Mouse (Mus musculus) limb, embryonic 11.5 days (tissue): ENCODE results near the gene Syce1. TPM values are rescaled to one million over a fixed set of nuclear protein-coding genes. Genes with fewer than 3 reads are reported as not detected.

Experiments
- ATAC-seq: fragments of 200-750 bp; cut with Nextera tagmentation; 2 replicates; pipeline ENCODE4 v1.8.0; 2017; ENCODE audit warnings: low read depth; ENCODE audit not compliant: insufficient number of reproducible peaks, low FRiP score, low TSS enrichment
- DNase-seq: peaks from one replicate; pipeline ENCODE4 v3.0.0-alpha.2; 2015; ENCODE audit warnings: low spot score
- H3K27ac ChIP-seq: fragments of 300-500 bp; sonication (generic); replicated peaks from 2 replicates; pipeline ENCODE4 v1.5.1; 2014; ENCODE audit warnings: low read depth, mild to moderate bottlenecking, low read length
- H3K27me3 ChIP-seq: fragments of 300-500 bp; sonication (generic); 2 replicates; pipeline ENCODE4 v1.6.1; 2014; ENCODE audit warnings: mild to moderate bottlenecking, low read length, mixed read lengths; ENCODE audit not compliant: control insufficient read depth, insufficient read depth
- H3K36me3 ChIP-seq: fragments of 300-500 bp; sonication (generic); 2 replicates; pipeline ENCODE4 v1.6.1; 2014; ENCODE audit warnings: mild to moderate bottlenecking, low read length, moderate library complexity, mixed read lengths; ENCODE audit not compliant: control insufficient read depth, insufficient read depth
- H3K4me1 ChIP-seq: fragments of 300-500 bp; sonication (generic); 2 replicates; pipeline ENCODE4 v1.6.1; 2014; ENCODE audit warnings: low read length, mixed read lengths; ENCODE audit not compliant: control insufficient read depth, insufficient read depth
- H3K4me2 ChIP-seq: fragments of 300-500 bp; sonication (generic); 2 replicates; pipeline ENCODE4 v1.6.1; 2014; ENCODE audit warnings: low read depth, mild to moderate bottlenecking, moderate library complexity; ENCODE audit not compliant: severe bottlenecking
- H3K4me3 ChIP-seq: fragments of 300-500 bp; sonication (generic); 2 replicates; pipeline ENCODE4 v1.5.1; 2014; ENCODE audit warnings: low read depth, low read length
- H3K9ac ChIP-seq: fragments of 300-500 bp; sonication (generic); 2 replicates; pipeline ENCODE4 v1.6.1; 2014; ENCODE audit warnings: mild to moderate bottlenecking, low read length
- H3K9me3 ChIP-seq: fragments of 300-500 bp; sonication (generic); 2 replicates; pipeline ENCODE4 v1.6.1; 2016; ENCODE audit warnings: low read length; ENCODE audit not compliant: control insufficient read depth
- WGBS: fragments of 180-500 bp; shearing (Covaris S2); extraction: QIAGEN DNeasy Blood & Tissue Kit; methylation state at CpG from one replicate; pipeline ENCODE4 v1.1.7; 2014; 5-methylcytosine and 5-hydroxymethylcytosine counted together
- polyA plus RNA-seq: library from polyadenylated mRNA; unstranded; fragments of >200 nt; fragmentation: Nextera tagmentation; extraction: Ambion mirVana; gene quantifications from 2 replicates; pipeline ENCODE4 v1.2.1, GENCODE M21; 2014

Syce1 gene
- polyA plus RNA-seq, 1 experiment from 2014 or later, result 0.85 TPM

GRCm38 (mm10) chr7:140756151-140756854 is 31.3 kb downstream of the Syce1 start:
- Histone ChIP-seq H3K36me3 (no peaks in the 10 kb centered on the region), H3K4me3 (no peak overlapping the region), H3K4me1 (no peaks in the 10 kb centered on the region), H3K4me2 (no peak overlapping the region), H3K9me3 (no peaks in the 10 kb centered on the region), H3K27me3 (no peaks in the 10 kb centered on the region), H3K27ac (no peak overlapping the region), H3K9ac (no peak overlapping the region)
- ATAC-seq, result no peak
- DNase-seq, result no peak
- 61% methylated on average over 4 of the region's 4 CpGs for WGBS

GRCm38 (mm10) chr7:140754556-140754955 is 33.1 kb downstream of the Syce1 start:
- Histone ChIP-seq H3K9ac (no peak overlapping the region), H3K27me3 (no peaks in the 10 kb centered on the region), H3K36me3 (no peaks in the 10 kb centered on the region), H3K27ac (no peak overlapping the region), H3K4me3 (no peak overlapping the region), H3K9me3 (no peaks in the 10 kb centered on the region), H3K4me1 (no peaks in the 10 kb centered on the region), H3K4me2 (no peak overlapping the region)
- DNase-seq (no peak), ATAC-seq (no peak)

GRCm38 (mm10) chr7:140748827-140749160 is 38.9 kb downstream of the Syce1 start:
- H3K27me3 ChIP-seq, result no peaks in the 10 kb centered on the region
- ATAC-seq (no peak), DNase-seq (no peak)
- 86% methylated on average over 3 of the region's 3 CpGs for WGBS
- H3K36me3 ChIP-seq, result no peaks in the 10 kb centered on the region
- H3K4me3 ChIP-seq, result no peak overlapping the region
- no peaks in the 10 kb centered on the region for H3K9me3 ChIP-seq
- no peak overlapping the region for H3K9ac ChIP-seq
- no peak overlapping the region for H3K27ac ChIP-seq
- H3K4me2 ChIP-seq, result no peak overlapping the region
- no peaks in the 10 kb centered on the region for H3K4me1 ChIP-seq

- Histone ChIP-seq H3K27ac (no peak overlapping the region), H3K4me2 (no peak overlapping the region), H3K4me3 (no peak overlapping the region), H3K36me3 (no peaks in the 10 kb centered on the region), H3K9ac (no peak overlapping the region), H3K4me1 (no peaks in the 10 kb centered on the region), H3K9me3 (no peaks in the 10 kb centered on the region), H3K27me3 (no peaks in the 10 kb centered on the region)
- DNase-seq, result no peak
- no peak for ATAC-seq
- WGBS, result 87% methylated on average over 6 of the region's 6 CpGs
Observed at GRCm38 (mm10) chr7:140748116-140748826, 39.4 kb downstream of the Syce1 start.

GRCm38 (mm10) chr7:140747402-140747801 is 40.2 kb downstream of the Syce1 start:
- Histone ChIP-seq H3K4me3 (no peak overlapping the region), H3K36me3 (no peaks in the 10 kb centered on the region), H3K4me1 (no peaks in the 10 kb centered on the region), H3K27ac (no peak overlapping the region), H3K9ac (no peak overlapping the region), H3K4me2 (no peak overlapping the region), H3K27me3 (no peaks in the 10 kb centered on the region), H3K9me3 (no peaks in the 10 kb centered on the region)
- DNase-seq, result no peak
- WGBS, result 80% methylated on average over 3 of the region's 3 CpGs
- ATAC-seq, result no peak

GRCm38 (mm10) chr7:140733162-140733561 is 54.5 kb downstream of the Syce1 start:
- Histone ChIP-seq H3K27me3 (no peaks in the 10 kb centered on the region), H3K4me3 (no peak overlapping the region), H3K36me3 (no peaks in the 10 kb centered on the region), H3K27ac (no peak overlapping the region), H3K4me2 (no peak overlapping the region), H3K4me1 (no peaks in the 10 kb centered on the region), H3K9me3 (no peaks in the 10 kb centered on the region), H3K9ac (no peak overlapping the region)
- ATAC-seq (no peak), DNase-seq (no peak)
- WGBS, result 71% methylated on average over 2 of the region's 2 CpGs

Other genes starting within 250 kb of the Syce1 start
- not detected in 2 replicates for gene Olfr538, start 220.0 kb downstream of the Syce1 start, polyA plus RNA-seq
- gene Olfr46, start 186.6 kb downstream of the Syce1 start, polyA plus RNA-seq, result not detected in 2 replicates
- not detected in 2 replicates for gene Olfr61, start 158.9 kb downstream of the Syce1 start, polyA plus RNA-seq
- gene Olfr53, start 141.4 kb downstream of the Syce1 start, polyA plus RNA-seq, result not detected in 2 replicates
- not detected in 2 replicates for gene Olfr539, start 127.9 kb downstream of the Syce1 start, polyA plus RNA-seq
- gene Olfr45, start 105.9 kb downstream of the Syce1 start, polyA plus RNA-seq, result 0.09 TPM in 1 of 2 replicates, not detected in the other
- not detected in 2 replicates for gene Olfr541, start 90.6 kb downstream of the Syce1 start, polyA plus RNA-seq
- not detected in 2 replicates for gene Cyp2e1, start 24.1 kb downstream of the Syce1 start, polyA plus RNA-seq
- gene Zfp941, start 34.3 kb upstream of the Syce1 start, polyA plus RNA-seq, result 2.0 and 3.1 TPM in 2 replicates
- gene Urah, start 47.2 kb upstream of the Syce1 start, polyA plus RNA-seq, result 0.68 and 0.78 TPM in 2 replicates
- gene Scgb1c1, start 57.7 kb upstream of the Syce1 start, polyA plus RNA-seq, result not detected in 2 replicates
- gene Odf3, start 60.0 kb upstream of the Syce1 start, polyA plus RNA-seq, result not detected in 2 replicates
- not detected in 2 replicates for gene Gm45785, start 68.5 kb upstream of the Syce1 start, polyA plus RNA-seq
- 57.2 and 61.4 TPM in 2 replicates for gene Ric8a, start 69.1 kb upstream of the Syce1 start, polyA plus RNA-seq
- gene Bet1l, start 69.7 kb upstream of the Syce1 start, polyA plus RNA-seq, result 27.9 and 33.6 TPM in 2 replicates
- 185 and 243 TPM in 2 replicates for gene Psmd13, start 94.1 kb upstream of the Syce1 start, polyA plus RNA-seq
- 21.6 and 23.2 TPM in 2 replicates for gene Sirt3, start 94.5 kb upstream of the Syce1 start, polyA plus RNA-seq
- gene Cox8b, start 112.6 kb upstream of the Syce1 start, polyA plus RNA-seq, result 0.88 and 1.0 TPM in 2 replicates
- gene Nlrp6, start 133.1 kb upstream of the Syce1 start, polyA plus RNA-seq, result 0.26 TPM in 1 of 2 replicates, not detected in the other
- gene Pgghg, start 153.5 kb upstream of the Syce1 start, polyA plus RNA-seq, result 13.6 and 16.1 TPM in 2 replicates
- gene Ifitm5, start 162.4 kb upstream of the Syce1 start, polyA plus RNA-seq, result 1.7 and 1.9 TPM in 2 replicates
- not detected in 2 replicates for gene Gm45717, start 168.1 kb upstream of the Syce1 start, polyA plus RNA-seq
- gene Ifitm2, start 168.1 kb upstream of the Syce1 start, polyA plus RNA-seq, result 853 and 900 TPM in 2 replicates
- 63.9 and 68.3 TPM in 2 replicates for gene Ifitm1, start 179.4 kb upstream of the Syce1 start, polyA plus RNA-seq
- gene Ifitm3, start 222.9 kb upstream of the Syce1 start, polyA plus RNA-seq, result 45.3 and 50.4 TPM in 2 replicates
- not detected in 2 replicates for gene Ifitm6, start 230.1 kb upstream of the Syce1 start, polyA plus RNA-seq
- not detected in 2 replicates for gene Gm17387, start 241.3 kb upstream of the Syce1 start, polyA plus RNA-seq